Mouse (Mus musculus): Measurements from ENCODE around the gene Ext2. TPM values are rescaled to one million over a fixed set of nuclear protein-coding genes. Genes with fewer than 3 reads are reported as not detected.

Ext2 gene
- 42.0 to 52.5 TPM (median 50.8 TPM) in 4 replicates for total RNA-seq (2023)

GRCm38 (mm10) chr2:93822045-93822749, at the start of gene Ext2:
Ext2 (minus strand) TSS chr2:93822568.

GRCm38 (mm10) chr2:93869107-93869600, 46.8 kb upstream of the Ext2 start, which contains the start of gene Accsl:
Accsl (minus strand) TSS chr2:93869157.

DNA sequence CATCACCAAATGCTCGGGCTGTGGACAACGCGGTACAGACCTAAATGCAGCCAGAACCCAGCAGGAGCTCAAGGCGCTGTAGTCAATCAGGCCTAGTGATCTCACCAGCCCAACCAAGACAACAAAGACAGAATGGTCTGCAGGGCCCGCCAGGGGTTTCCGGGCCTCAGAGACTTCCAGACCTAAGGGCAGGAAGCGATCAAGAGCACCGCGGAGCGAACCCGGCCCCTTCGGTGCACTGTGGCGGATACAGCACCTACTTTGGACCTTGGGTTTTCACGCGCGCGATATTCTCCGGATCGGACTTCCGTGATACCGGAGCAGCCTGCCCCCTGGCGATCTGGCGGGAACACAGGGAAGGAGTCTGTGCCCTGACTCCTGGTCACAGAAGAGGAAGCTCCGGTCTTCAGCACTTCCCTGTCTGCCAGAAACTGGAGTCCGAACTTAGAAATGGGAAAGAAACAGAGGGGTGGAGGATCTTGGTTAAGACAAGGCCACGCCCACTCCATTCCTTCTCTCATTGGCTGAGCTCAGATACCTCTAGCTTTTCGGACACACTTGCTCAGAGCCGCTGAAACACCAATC, 27.2 kb upstream of the Ext2 start, which contains the start of gene Accs:
Gene Accs (minus strand): TSS at position 439 of the 585 bp plus-strand sequence.

Other genes starting within 250 kb of the Ext2 start
- gene Alx4, start 180.2 kb downstream of the Ext2 start, total RNA-seq (2023) = not detected in 4 replicates
- 15.0 to 18.2 TPM (median 15.4 TPM) in 4 replicates for gene Accs, start 27.4 kb upstream of the Ext2 start, total RNA-seq (2023)
- gene Accsl, start 46.6 kb upstream of the Ext2 start, total RNA-seq (2023) = not detected in 4 replicates
- gene Gm13889, start 134.6 kb upstream of the Ext2 start, total RNA-seq (2023) = 0.47 to 0.89 TPM in 2 of 4 replicates, not detected in the others
- gene Gm27027, start 173.8 kb upstream of the Ext2 start, total RNA-seq (2023) = 1.5 TPM in 1 of 4 replicates, not detected in the others
- 59.6 to 71.1 TPM (median 66.9 TPM) in 4 replicates for gene Alkbh3, start 188.2 kb upstream of the Ext2 start, total RNA-seq (2023)